Mouse (Mus musculus) thymus, adult 2 months (tissue): Measurements from ENCODE around the gene Ipcef1.

Source experiments
- CTCF ChIP-seq: fragments of 200-500 bp; IDR thresholded peaks from 2 replicates; pipeline ENCODE4 v1.5.1; 2012; ENCODE audit warnings: mild to moderate bottlenecking, control low read depth, low read length, moderate library complexity, borderline replicate concordance; ENCODE audit not compliant: control insufficient read depth, poor library complexity, insufficient read depth; ENCODE audit errors: extremely low read depth
- POLR2A ChIP-seq: fragments of 200-500 bp; IDR thresholded peaks from 2 replicates; pipeline ENCODE4 v1.6.1; 2012; ENCODE audit warnings: mild to moderate bottlenecking, low read length, control low read depth, moderate library complexity; ENCODE audit not compliant: control insufficient read depth, poor library complexity, insufficient read depth; ENCODE audit errors: extremely low read depth

DNA sequence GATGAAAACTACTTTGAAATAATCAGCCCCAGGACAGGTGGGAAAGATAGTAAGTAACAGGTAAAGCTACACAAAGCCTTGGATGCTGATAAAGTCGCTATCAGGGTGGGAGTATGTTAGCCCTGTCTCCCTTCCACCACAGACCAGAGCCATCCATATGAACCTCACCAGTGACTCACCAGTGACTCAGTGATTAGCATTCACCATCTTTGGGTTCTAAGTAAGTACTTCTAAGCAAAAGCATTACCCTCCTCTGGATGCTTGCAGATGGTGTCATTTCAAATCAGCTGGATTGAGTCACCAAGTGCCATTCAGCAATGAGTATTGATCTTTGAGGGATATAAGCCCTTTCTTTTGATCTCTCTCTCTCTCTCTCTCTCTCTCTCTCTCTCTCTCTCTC, 99.2 kb downstream of the Ipcef1 start:
- TF ChIP-seq CTCF: no peak
- no peak for TF ChIP-seq POLR2A
